Mouse (Mus musculus) left cerebral cortex, postnatal 4 days (tissue): ENCODE results near the gene 4930507D05Rik. TPM values are rescaled to one million over a fixed set of nuclear protein-coding genes. Genes with fewer than 3 reads are reported as not detected.
"Not testable (repeated sequence)": the region's sequence is repeated elsewhere in the genome, so short reads cannot be mapped to it uniquely, and the experiment has no call there.

ENCODE experiments used
- DNase-seq: peaks from one replicate; pipeline ENCODE4 v3.0.0-alpha.2; 2022
- intact Hi-C: fragments of 180-260 bp; cut with DNase I; formaldehyde crosslinking; loops from one replicate; pipeline ENCODE4 v1.15.1; 2025
- total RNA-seq, 2 experiments: library from RNA; stranded (reverse); gene quantifications; 2 replicates each; pipeline ENCODE4 v1.2.3; 2021

The 4930507D05Rik gene
- total RNA-seq, 2 experiments from 2014 or later, result 1.2 TPM

GRCm38 (mm10) chr10:62474944-62475343 lies 25.7 kb downstream of the 4930507D05Rik start:
- DNase-seq, result no peak

GRCm38 (mm10) chr10:62476980-62477379 lies 27.7 kb downstream of the 4930507D05Rik start:
- intact Hi-C loops, result no loop called here
- DNase-seq, result no peak

More at GRCm38 (mm10) chr10:62474944-62475343, 25.7 kb downstream of the 4930507D05Rik start:
- intact Hi-C loops, result no loop called here

- no peak for DNase-seq
- intact Hi-C loops, result no loop called here
These were observed 32.0 kb downstream of the 4930507D05Rik start for GRCm38 (mm10) chr10:62481108-62481852.

- intact Hi-C loops, result no loop called here
- peak; percentile 6 for DNase-seq
These were observed 36.7 kb downstream of the 4930507D05Rik start for GRCm38 (mm10) chr10:62485878-62486582.

GRCm38 (mm10) chr10:62486618-62487415 lies 37.5 kb downstream of the 4930507D05Rik start, which contains the start of gene Vps26a:
TSS of gene Vps26a (minus strand) at chr10:62486805.
- intact Hi-C loops, result no loop called here
- peak; percentile 98 for DNase-seq

- intact Hi-C loops, result no loop called here
- DNase-seq, result peak; percentile 35
These were observed 39.0 kb downstream of the 4930507D05Rik start for GRCm38 (mm10) chr10:62488266-62488665.

- intact Hi-C loops, DNase-seq: not testable (repeated sequence)
These were observed 42.4 kb downstream of the 4930507D05Rik start for GRCm38 (mm10) chr10:62491681-62492080.

GRCm38 (mm10) chr10:62500088-62500915 lies 51.0 kb downstream of the 4930507D05Rik start:
- peak; percentile 48 for DNase-seq
- intact Hi-C loops, result loop anchor here (5.0 kb wide), 1 partner anchor 47 kb away; no protein-coding TSS in a partner anchor

Other genes with a start within 250 kb of the 4930507D05Rik start
- gene Tspan15, start 218.2 kb upstream of the 4930507D05Rik start, total RNA-seq, result 1 to 10 TPM; 5.1 to 6.0 TPM
- not detected for gene Tacr2, start 197.1 kb upstream of the 4930507D05Rik start, total RNA-seq
- gene Hk1, start 69.6 kb upstream of the 4930507D05Rik start, total RNA-seq, result 100 to 1,000 TPM; 239 to 253 TPM
- gene Hkdc1, start 27.0 kb upstream of the 4930507D05Rik start, total RNA-seq, result 1 to 10 TPM in 1 of 2 experiments, under 1 TPM in 1; 0.82 to 1.1 TPM
- 10 to 100 TPM; 22.4 to 23.6 TPM for gene Supv3l1, start 249 bp downstream of the 4930507D05Rik start, total RNA-seq
- 10 to 100 TPM; 37.4 to 41.2 TPM for gene Vps26a, start 37.3 kb downstream of the 4930507D05Rik start, total RNA-seq
- 1 to 10 TPM; 6.1 to 9.0 TPM for gene Srgn, start 78.0 kb downstream of the 4930507D05Rik start, total RNA-seq
- 10 to 100 TPM; 88.7 to 90.0 TPM for gene Kif1bp, start 129.0 kb downstream of the 4930507D05Rik start, total RNA-seq
- gene Ddx21, start 152.8 kb downstream of the 4930507D05Rik start, total RNA-seq, result 10 to 100 TPM; 49.8 to 53.9 TPM
- gene Ddx50, start 201.7 kb downstream of the 4930507D05Rik start, total RNA-seq, result 10 to 100 TPM; 84.2 to 91.9 TPM